Mouse (Mus musculus): ENCODE data around the gene Tpm4. TPM values are rescaled to one million over a fixed set of nuclear protein-coding genes. Genes with fewer than 3 reads are reported as not detected.

Tpm4 gene
- polyA plus RNA-seq, 1 experiment, result 4.6 TPM

GRCm38 (mm10) chr8:72169681-72170249 is 35.0 kb downstream of the Tpm4 start:
- Histone ChIP-seq H3K27ac (ENCODE audit: control insufficient read depth, insufficient read depth, low read depth, low read length) (no peak overlapping the region), H3K36me3 (ENCODE audit: control insufficient read depth, insufficient read depth, low read length) (peaks cover 3% of the 10 kb centered on the region), H3K27me3 (ENCODE audit: control insufficient read depth, insufficient read depth, low read length) (no peaks in the 10 kb centered on the region), H3K4me1 (ENCODE audit: control insufficient read depth, insufficient read depth, low read length) (no peaks in the 10 kb centered on the region), H3K4me3 (ENCODE audit: control insufficient read depth, low read depth, low read length) (no peak overlapping the region)
- no peak for TF ChIP-seq POLR2A (IDR thresholded peaks at IDR 0.05; ENCODE audit: control insufficient read depth, low read depth, low read length)
- TF ChIP-seq CTCF (IDR thresholded peaks at IDR 0.05; ENCODE audit: control insufficient read depth, insufficient read depth, insufficient replicate concordance, low read depth, low read length), result no peak

GRCm38 (mm10) chr8:72177346-72177925 is 42.7 kb downstream of the Tpm4 start:
- Histone ChIP-seq H3K27ac (ENCODE audit: control insufficient read depth, insufficient read depth, low read depth, low read length) (no peak overlapping the region), H3K36me3 (ENCODE audit: control insufficient read depth, insufficient read depth, low read length) (peaks cover 2% of the 10 kb centered on the region), H3K4me3 (ENCODE audit: control insufficient read depth, low read depth, low read length) (no peak overlapping the region)

GRCm38 (mm10) chr8:72183554-72184202 is 48.9 kb downstream of the Tpm4 start:
- no peaks in the 10 kb centered on the region for H3K27me3 ChIP-seq (ENCODE audit: control insufficient read depth, insufficient read depth, low read length)
- H3K4me3 ChIP-seq (ENCODE audit: control insufficient read depth, low read depth, low read length), result no peak overlapping the region
- H3K36me3 ChIP-seq (ENCODE audit: control insufficient read depth, insufficient read depth, low read length), result no peaks in the 10 kb centered on the region
- TF ChIP-seq POLR2A (IDR thresholded peaks at IDR 0.05; ENCODE audit: control insufficient read depth, low read depth, low read length), result no peak
- no peak for TF ChIP-seq CTCF (IDR thresholded peaks at IDR 0.05; ENCODE audit: control insufficient read depth, insufficient read depth, insufficient replicate concordance, low read depth, low read length)
- no peak overlapping the region for H3K27ac ChIP-seq (ENCODE audit: control insufficient read depth, insufficient read depth, low read depth, low read length)
- no peaks in the 10 kb centered on the region for H3K4me1 ChIP-seq (ENCODE audit: control insufficient read depth, insufficient read depth, low read length)

More at GRCm38 (mm10) chr8:72177346-72177925, 42.7 kb downstream of the Tpm4 start:
- no peaks in the 10 kb centered on the region for H3K27me3 ChIP-seq (ENCODE audit: control insufficient read depth, insufficient read depth, low read length)
- TF ChIP-seq POLR2A (IDR thresholded peaks at IDR 0.05; ENCODE audit: control insufficient read depth, low read depth, low read length) (no peak), CTCF (IDR thresholded peaks at IDR 0.05; ENCODE audit: control insufficient read depth, insufficient read depth, insufficient replicate concordance, low read depth, low read length) (peak; percentile 46; the same call in 1 of the 2 replicates)
- H3K4me1 ChIP-seq (ENCODE audit: control insufficient read depth, insufficient read depth, low read length), result no peaks in the 10 kb centered on the region

- Histone ChIP-seq H3K36me3 (ENCODE audit: control insufficient read depth, insufficient read depth, low read length) (no peaks in the 10 kb centered on the region), H3K4me3 (ENCODE audit: control insufficient read depth, low read depth, low read length) (no peak overlapping the region), H3K4me1 (ENCODE audit: control insufficient read depth, insufficient read depth, low read length) (no peaks in the 10 kb centered on the region), H3K27me3 (ENCODE audit: control insufficient read depth, insufficient read depth, low read length) (no peaks in the 10 kb centered on the region), H3K27ac (ENCODE audit: control insufficient read depth, insufficient read depth, low read depth, low read length) (no peak overlapping the region)
- no peak for TF ChIP-seq POLR2A (IDR thresholded peaks at IDR 0.05; ENCODE audit: control insufficient read depth, low read depth, low read length)
- no peak for TF ChIP-seq CTCF (IDR thresholded peaks at IDR 0.05; ENCODE audit: control insufficient read depth, insufficient read depth, insufficient replicate concordance, low read depth, low read length)
Observed at GRCm38 (mm10) chr8:72187793-72188331, 53.1 kb downstream of the Tpm4 start.

GRCm38 (mm10) chr8:72189417-72190214 is 54.8 kb downstream of the Tpm4 start, which contains the start of gene Hsh2d:
TSS of gene Hsh2d (plus strand) at chr8:72189638.
- H3K36me3 ChIP-seq (ENCODE audit: control insufficient read depth, insufficient read depth, low read length), result no peaks in the 10 kb centered on the region
- H3K27ac ChIP-seq (ENCODE audit: control insufficient read depth, insufficient read depth, low read depth, low read length), result no peak within 1 kb of the TSS
- no peaks in the 10 kb centered on the region for H3K4me1 ChIP-seq (ENCODE audit: control insufficient read depth, insufficient read depth, low read length)
- no peak within 1 kb of the TSS for H3K4me3 ChIP-seq (ENCODE audit: control insufficient read depth, low read depth, low read length)
- no peaks in the 10 kb centered on the region for H3K27me3 ChIP-seq (ENCODE audit: control insufficient read depth, insufficient read depth, low read length)
- TF ChIP-seq CTCF (IDR thresholded peaks at IDR 0.05; ENCODE audit: control insufficient read depth, insufficient read depth, insufficient replicate concordance, low read depth, low read length) (no peak), POLR2A (IDR thresholded peaks at IDR 0.05; ENCODE audit: control insufficient read depth, low read depth, low read length) (no peak)

- no peak overlapping the region for H3K4me3 ChIP-seq (ENCODE audit: control insufficient read depth, low read depth, low read length)
- no peak overlapping the region for H3K27ac ChIP-seq (ENCODE audit: control insufficient read depth, insufficient read depth, low read depth, low read length)
- H3K27me3 ChIP-seq (ENCODE audit: control insufficient read depth, insufficient read depth, low read length), result no peaks in the 10 kb centered on the region
- no peaks in the 10 kb centered on the region for H3K4me1 ChIP-seq (ENCODE audit: control insufficient read depth, insufficient read depth, low read length)
- H3K36me3 ChIP-seq (ENCODE audit: control insufficient read depth, insufficient read depth, low read length), result no peaks in the 10 kb centered on the region
- TF ChIP-seq POLR2A (IDR thresholded peaks at IDR 0.05; ENCODE audit: control insufficient read depth, low read depth, low read length) (no peak), CTCF (IDR thresholded peaks at IDR 0.05; ENCODE audit: control insufficient read depth, insufficient read depth, insufficient replicate concordance, low read depth, low read length) (no peak)
Observed at GRCm38 (mm10) chr8:72190215-72190539, 55.4 kb downstream of the Tpm4 start.

GRCm38 (mm10) chr8:72192065-72192464 is 57.3 kb downstream of the Tpm4 start:
- no peak overlapping the region for H3K4me3 ChIP-seq (ENCODE audit: control insufficient read depth, low read depth, low read length)
- H3K27ac ChIP-seq (ENCODE audit: control insufficient read depth, insufficient read depth, low read depth, low read length), result no peak overlapping the region
- H3K36me3 ChIP-seq (ENCODE audit: control insufficient read depth, insufficient read depth, low read length), result no peaks in the 10 kb centered on the region
- no peaks in the 10 kb centered on the region for H3K27me3 ChIP-seq (ENCODE audit: control insufficient read depth, insufficient read depth, low read length)
- H3K4me1 ChIP-seq (ENCODE audit: control insufficient read depth, insufficient read depth, low read length), result no peaks in the 10 kb centered on the region
- no peak for TF ChIP-seq CTCF (IDR thresholded peaks at IDR 0.05; ENCODE audit: control insufficient read depth, insufficient read depth, insufficient replicate concordance, low read depth, low read length)
